Mouse (Mus musculus) neural tube, embryonic 11.5 days (tissue): Measurements from ENCODE around the gene Rpl5. TPM values are rescaled to one million over a fixed set of nuclear protein-coding genes. Genes with fewer than 3 reads are reported as not detected.

Experiments
- ATAC-seq: fragments of 200-750 bp; cut with Nextera tagmentation; 2 replicates; pipeline ENCODE4 v1.8.0; 2017; ENCODE audit warnings: moderate number of reproducible peaks, mild to moderate bottlenecking, moderate TSS enrichment, moderate library complexity; ENCODE audit not compliant: insufficient read depth, low FRiP score, low TSS enrichment
- DNase-seq: peaks from one replicate; pipeline ENCODE4 v3.0.0-alpha.2; 2015; ENCODE audit warnings: low spot score
- H3K27ac ChIP-seq: fragments of 300-500 bp; sonication (generic); 2 replicates; pipeline ENCODE4 v1.5.1; 2014; ENCODE audit warnings: low read depth, mild to moderate bottlenecking, low read length
- H3K27me3 ChIP-seq: fragments of 300-500 bp; sonication (generic); 2 replicates; pipeline ENCODE4 v1.6.1; 2014; ENCODE audit warnings: mild to moderate bottlenecking, low read length, mixed read lengths; ENCODE audit not compliant: control insufficient read depth, insufficient read depth
- H3K36me3 ChIP-seq: fragments of 300-500 bp; sonication (generic); 2 replicates; pipeline ENCODE4 v1.6.1; 2014; ENCODE audit warnings: mild to moderate bottlenecking, low read length, moderate library complexity, mixed read lengths; ENCODE audit not compliant: control insufficient read depth, insufficient read depth
- H3K4me1 ChIP-seq: fragments of 300-500 bp; sonication (generic); 2 replicates; pipeline ENCODE4 v1.6.1; 2014; ENCODE audit warnings: low read length, mixed read lengths; ENCODE audit not compliant: control insufficient read depth, insufficient read depth
- H3K4me2 ChIP-seq: fragments of 300-500 bp; sonication (generic); 2 replicates; pipeline ENCODE4 v1.6.1; 2014; ENCODE audit warnings: low read depth, mild to moderate bottlenecking, moderate library complexity
- H3K4me3 ChIP-seq: fragments of 300-500 bp; sonication (generic); 2 replicates; pipeline ENCODE4 v1.5.1; 2014; ENCODE audit warnings: low read depth, low read length
- H3K9ac ChIP-seq: fragments of 300-500 bp; sonication (generic); 2 replicates; pipeline ENCODE4 v1.6.1; 2014; ENCODE audit warnings: mild to moderate bottlenecking, low read length
- H3K9me3 ChIP-seq: fragments of 300-500 bp; sonication (generic); 2 replicates; pipeline ENCODE4 v1.6.1; 2016; ENCODE audit warnings: low read length; ENCODE audit not compliant: control insufficient read depth
- WGBS: fragments of 180-500 bp; shearing (Covaris S2); extraction: QIAGEN DNeasy Blood & Tissue Kit; methylation state at CpG from one replicate; pipeline ENCODE4 v1.1.7; 2014; 5-methylcytosine and 5-hydroxymethylcytosine counted together
- polyA plus RNA-seq: library from polyadenylated mRNA; unstranded; fragments of >200 nt; fragmentation: Nextera tagmentation; extraction: Ambion mirVana; gene quantifications from 2 replicates; pipeline ENCODE4 v1.2.1, GENCODE M21; 2014

Rpl5 gene
- polyA plus RNA-seq, 1 experiment from 2014 or later, result 73.7 TPM

DNA sequence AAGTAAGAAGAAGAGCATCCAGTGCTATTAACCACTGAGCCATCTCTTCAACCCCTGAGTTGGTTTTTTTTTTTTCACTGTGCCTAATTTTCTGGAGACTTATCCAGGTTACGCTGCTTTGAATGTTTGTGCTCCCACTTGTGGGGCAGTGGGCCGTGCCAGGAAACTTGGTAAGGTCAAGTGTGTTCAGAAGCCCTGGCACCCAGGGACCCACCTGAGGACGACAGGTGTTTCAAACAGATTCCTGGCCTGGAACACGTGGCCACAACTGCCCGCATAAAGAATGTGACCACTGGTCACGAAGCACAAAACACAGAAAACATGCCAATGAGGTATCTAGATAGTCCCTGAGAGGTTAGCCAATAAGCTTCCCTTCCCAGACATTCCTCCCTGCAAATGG, 43.2 kb downstream of the Rpl5 start:
- WGBS, result 87% methylated on average over 6 of the region's 6 CpGs
- H3K27me3 ChIP-seq, result no peaks in the 10 kb centered on the region
- H3K4me1 ChIP-seq, result no peaks in the 10 kb centered on the region
- no peak overlapping the region for H3K9ac ChIP-seq
- ATAC-seq (no peak), DNase-seq (no peak)
- no peaks in the 10 kb centered on the region for H3K36me3 ChIP-seq
- H3K9me3 ChIP-seq, result no peaks in the 10 kb centered on the region
- H3K4me2 ChIP-seq, result no peak overlapping the region
- H3K27ac ChIP-seq, result no peak overlapping the region
- no peak overlapping the region for H3K4me3 ChIP-seq

DNA sequence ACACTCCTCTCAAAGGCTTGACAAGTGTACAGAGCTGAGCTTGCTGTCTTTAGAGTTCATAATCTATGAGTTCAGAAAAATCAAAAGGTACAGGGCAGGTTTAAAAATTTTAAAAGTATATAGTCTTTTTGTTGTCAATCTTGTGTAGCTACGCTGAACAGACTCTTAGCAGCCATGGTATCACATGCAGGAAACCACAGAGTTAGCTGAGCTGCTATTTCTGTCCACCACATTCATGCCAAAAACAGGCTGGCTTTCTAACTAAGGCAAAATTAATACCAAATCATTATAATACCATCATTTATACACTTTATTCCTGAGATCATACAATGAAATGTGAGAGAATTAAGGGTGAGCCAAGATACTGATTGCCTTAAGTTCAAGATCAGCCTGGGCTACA, 46.2 kb downstream of the Rpl5 start:
- H3K4me3 ChIP-seq, result no peak overlapping the region
- no peak overlapping the region for H3K9ac ChIP-seq
- H3K4me1 ChIP-seq, result no peaks in the 10 kb centered on the region
- DNase-seq, result no peak
- no peak for ATAC-seq
- WGBS, result 97% methylated on average over 1 of the region's 1 CpGs
- H3K27me3 ChIP-seq, result no peaks in the 10 kb centered on the region
- H3K36me3 ChIP-seq, result no peaks in the 10 kb centered on the region
- no peak overlapping the region for H3K4me2 ChIP-seq
- no peak overlapping the region for H3K27ac ChIP-seq
- no peaks in the 10 kb centered on the region for H3K9me3 ChIP-seq

DNA sequence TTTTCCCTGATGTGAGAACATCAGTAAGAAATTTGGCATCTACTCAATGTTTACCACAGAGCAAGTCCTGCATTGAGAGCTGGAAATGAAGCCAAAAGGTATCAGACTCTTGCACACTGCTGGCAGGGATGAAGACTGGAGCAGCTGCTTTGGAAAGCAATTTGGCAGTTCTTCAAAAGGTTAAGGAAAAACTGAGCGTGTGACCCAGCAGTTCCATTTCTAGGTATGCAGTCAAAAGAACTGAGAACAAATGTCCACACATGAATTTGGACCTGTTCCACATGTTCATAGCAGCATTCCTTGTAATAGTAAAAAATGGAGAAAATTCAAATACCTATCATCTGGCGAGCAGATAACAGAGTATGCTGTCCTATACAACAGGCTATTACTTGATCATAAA, 47.2 kb downstream of the Rpl5 start:
- no peaks in the 10 kb centered on the region for H3K9me3 ChIP-seq
- no peaks in the 10 kb centered on the region for H3K27me3 ChIP-seq
- H3K4me1 ChIP-seq, result no peaks in the 10 kb centered on the region
- ATAC-seq (no peak), DNase-seq (no peak)
- H3K4me2 ChIP-seq, result no peak overlapping the region
- no peak overlapping the region for H3K4me3 ChIP-seq
- no peaks in the 10 kb centered on the region for H3K36me3 ChIP-seq
- no peak overlapping the region for H3K27ac ChIP-seq
- no peak overlapping the region for H3K9ac ChIP-seq
- 85% methylated on average over 2 of the region's 2 CpGs for WGBS

DNA sequence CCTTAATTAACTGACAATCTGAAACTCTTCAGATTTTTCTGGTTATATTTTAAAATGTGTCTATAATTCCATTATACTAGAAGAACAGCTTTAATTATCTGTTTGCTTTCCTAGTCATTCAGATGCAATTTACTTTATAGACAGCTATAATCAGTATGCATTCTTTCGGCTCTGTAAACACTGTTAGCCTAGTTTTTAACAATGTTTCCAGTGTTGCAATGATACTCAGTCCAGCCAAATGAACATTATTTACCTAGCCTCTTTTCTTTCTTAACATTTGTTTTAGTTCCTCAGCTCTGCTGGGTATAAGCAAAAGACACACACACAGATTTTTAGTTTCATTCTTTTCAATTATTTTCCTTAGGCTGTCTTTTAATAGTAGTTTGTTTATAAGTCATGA, 48.6 kb downstream of the Rpl5 start:
- Histone ChIP-seq H3K9me3 (no peaks in the 10 kb centered on the region), H3K4me2 (no peak overlapping the region), H3K4me3 (no peak overlapping the region), H3K9ac (no peak overlapping the region), H3K36me3 (no peaks in the 10 kb centered on the region), H3K27me3 (no peaks in the 10 kb centered on the region), H3K27ac (no peak overlapping the region), H3K4me1 (no peaks in the 10 kb centered on the region)
- ATAC-seq (no peak), DNase-seq (no peak)
- WGBS, result 95% methylated on average over 1 of the region's 1 CpGs

DNA sequence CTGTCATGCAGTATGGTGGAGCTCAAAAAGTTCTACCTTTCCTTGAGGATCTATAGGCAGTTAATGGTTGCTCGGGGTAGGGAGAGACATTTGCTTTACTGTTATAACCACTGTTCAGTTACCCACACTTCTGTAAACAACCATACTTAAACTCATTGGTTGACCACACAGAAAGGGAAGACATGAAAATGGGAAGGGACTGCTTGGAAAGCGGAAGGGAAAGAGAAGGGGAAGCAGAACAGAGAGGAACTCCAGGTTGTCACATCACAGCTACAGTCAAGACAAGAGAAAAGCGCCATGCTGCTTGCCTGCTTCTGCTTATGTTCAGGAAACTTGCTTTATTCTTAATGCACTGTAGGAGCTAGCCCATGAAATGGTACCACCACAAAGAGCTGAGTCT, 49.3 kb downstream of the Rpl5 start:
- ATAC-seq (no peak), DNase-seq (no peak)
- Histone ChIP-seq H3K9me3 (no peaks in the 10 kb centered on the region), H3K4me2 (no peak overlapping the region), H3K4me3 (no peak overlapping the region), H3K4me1 (no peaks in the 10 kb centered on the region), H3K27ac (no peak overlapping the region), H3K36me3 (no peaks in the 10 kb centered on the region), H3K27me3 (no peaks in the 10 kb centered on the region), H3K9ac (no peak overlapping the region)
- 87% methylated on average over 3 of the region's 3 CpGs for WGBS

DNA sequence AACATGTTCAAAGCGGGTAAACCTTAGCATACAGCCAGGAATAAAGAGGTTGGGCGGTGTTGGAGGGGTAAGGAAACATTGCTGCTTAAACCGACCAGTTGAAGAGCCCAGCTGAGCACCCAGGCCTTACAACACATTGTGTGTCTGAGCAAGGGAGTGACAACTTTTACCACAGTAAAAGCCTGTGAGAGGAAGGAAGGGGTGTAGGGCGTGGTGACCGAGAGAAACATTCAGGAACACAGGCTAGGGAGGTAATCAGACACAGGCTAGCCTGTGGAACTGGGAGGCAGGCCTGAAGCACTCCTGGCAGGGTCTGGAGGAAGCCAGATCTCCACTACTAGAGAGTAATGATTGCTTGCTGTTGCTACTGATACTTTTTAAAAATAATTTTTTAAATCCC, 50.3 kb downstream of the Rpl5 start:
- H3K9ac ChIP-seq, result no peak overlapping the region
- no peaks in the 10 kb centered on the region for H3K27me3 ChIP-seq
- H3K27ac ChIP-seq, result no peak overlapping the region
- DNase-seq (no peak), ATAC-seq (no peak)
- 86% methylated on average over 5 of the region's 5 CpGs for WGBS
- H3K4me3 ChIP-seq, result no peak overlapping the region
- H3K4me2 ChIP-seq, result no peak overlapping the region
- no peaks in the 10 kb centered on the region for H3K36me3 ChIP-seq
- no peaks in the 10 kb centered on the region for H3K9me3 ChIP-seq
- H3K4me1 ChIP-seq, result no peaks in the 10 kb centered on the region

Other genes with a start within 250 kb of the Rpl5 start
- gene Gfi1, start 174.5 kb upstream of the Rpl5 start, polyA plus RNA-seq, result not detected in 2 replicates
- gene Ube2d2b, start 70.4 kb upstream of the Rpl5 start, polyA plus RNA-seq, result not detected in 2 replicates
- gene Evi5, start 25.4 kb upstream of the Rpl5 start, polyA plus RNA-seq, result 45.8 and 46.1 TPM in 2 replicates
- 26.0 and 32.5 TPM in 2 replicates for gene Fam69a, start 86.6 kb downstream of the Rpl5 start, polyA plus RNA-seq
- 135 and 152 TPM in 2 replicates for gene Mtf2, start 165.2 kb downstream of the Rpl5 start, polyA plus RNA-seq
- 21.3 and 26.8 TPM in 2 replicates for gene Tmed5, start 232.1 kb downstream of the Rpl5 start, polyA plus RNA-seq
- gene Ccdc18, start 232.4 kb downstream of the Rpl5 start, polyA plus RNA-seq, result 6.3 and 7.3 TPM in 2 replicates